Mouse (Mus musculus): ENCODE measurements around the gene Dhrs13. TPM values are rescaled to one million over a fixed set of nuclear protein-coding genes. Genes with fewer than 3 reads are reported as not detected.
A peak's percentile ranks its signal among the peaks of the same experiment; 100 is the strongest.
"Not testable (repeated sequence)": the region's sequence is repeated elsewhere in the genome, so short reads cannot be mapped to it uniquely, and the experiment has no call there.

The Dhrs13 gene
- polyA plus RNA-seq, 1 experiment from 2014 or later, result 12.6 TPM

DNA sequence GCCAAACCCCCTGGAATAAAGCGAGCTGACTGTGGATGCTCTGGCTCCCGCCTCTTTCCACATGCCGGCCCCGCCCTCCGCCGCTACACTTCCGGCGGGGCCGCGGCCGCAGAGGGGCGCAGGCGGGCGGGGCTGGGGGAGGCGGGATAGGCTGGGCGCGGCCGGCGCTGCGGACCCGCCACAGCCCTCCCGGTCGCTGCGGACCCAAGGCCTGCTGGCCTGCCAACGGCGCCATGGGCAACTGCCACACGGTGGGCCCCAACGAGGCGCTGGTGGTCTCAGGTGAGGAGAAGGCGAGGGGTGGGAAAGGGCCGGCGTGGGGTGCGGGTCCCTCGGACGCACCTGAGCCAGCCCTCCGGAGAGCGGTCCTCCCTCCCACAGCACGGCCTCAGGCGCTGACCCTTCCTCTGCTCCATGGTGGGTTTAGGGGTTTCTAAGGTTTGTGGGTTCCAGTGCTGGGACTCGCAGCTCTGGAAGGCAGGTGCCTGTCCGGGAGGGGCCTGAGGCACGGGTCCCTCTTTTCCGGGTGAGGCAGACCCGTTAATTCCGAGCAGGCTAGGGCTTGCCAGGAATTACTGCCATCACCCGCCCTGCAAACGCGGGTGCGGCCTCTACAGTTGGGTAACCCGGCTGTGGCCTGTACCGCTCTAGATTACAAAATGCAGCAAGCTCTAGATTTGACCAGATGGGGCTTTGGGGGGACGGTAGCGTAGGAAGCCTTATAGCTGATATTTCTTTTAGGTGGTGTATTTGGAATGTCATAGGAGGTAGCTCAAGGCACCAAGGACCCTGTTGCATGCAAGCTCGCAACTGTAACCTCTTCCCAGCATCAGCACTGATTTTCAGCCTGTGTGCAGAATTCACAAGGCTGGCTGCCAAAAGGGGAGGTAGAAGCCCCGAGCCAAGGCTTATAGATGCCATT is 6.0 kb downstream of the Dhrs13 start, which contains the start of gene Flot2:
Gene Flot2 (plus strand): TSS at position 101 of the 922 bp plus-strand sequence.
- H3K4me1 ChIP-seq (ENCODE audit: control insufficient read depth, insufficient read depth, low read length), result peaks cover 14% of the 10 kb centered on the region
- H3K4me2 ChIP-seq (ENCODE audit: low read depth, low read length), result peak within 1 kb of the TSS; percentile 68
- H3K36me3 ChIP-seq (ENCODE audit: control insufficient read depth, insufficient read depth), result peaks cover 2% of the 10 kb centered on the region; the same call in 1 of the 2 replicates
- ATAC-seq (replicated peaks; ENCODE audit: extremely low read depth, insufficient read depth, low FRiP score), result peak; percentile 85
- no peaks in the 10 kb centered on the region for H3K27me3 ChIP-seq (ENCODE audit: control insufficient read depth, insufficient read depth, low read length)
- peak within 1 kb of the TSS; percentile 88 for H3K27ac ChIP-seq (ENCODE audit: low read length)
- peak within 1 kb of the TSS; percentile 90 for H3K9ac ChIP-seq (ENCODE audit: low read length)
- 0 out of 2 replicates have a peak, but pooled peaks cover 3% of the 10 kb centered on the region for H3K9me3 ChIP-seq (replicated peaks; ENCODE audit: control insufficient read depth, low read length)
- peak within 1 kb of the TSS; percentile 77 for H3K4me3 ChIP-seq (ENCODE audit: low read length)
- 2% methylated on average over 55 of the region's 55 CpGs for WGBS

- Histone ChIP-seq H3K9me3 (replicated peaks; ENCODE audit: control insufficient read depth, low read length) (0 out of 2 replicates have a peak, but pooled peaks cover 3% of the 10 kb centered on the region), H3K36me3 (ENCODE audit: control insufficient read depth, insufficient read depth) (peaks cover 2% of the 10 kb centered on the region; the same call in 1 of the 2 replicates), H3K27me3 (ENCODE audit: control insufficient read depth, insufficient read depth, low read length) (no peaks in the 10 kb centered on the region), H3K4me3 (ENCODE audit: low read length) (no peak overlapping the region), H3K4me2 (ENCODE audit: low read depth, low read length) (no peak overlapping the region), H3K9ac (ENCODE audit: low read length) (no peak overlapping the region), H3K27ac (ENCODE audit: low read length) (no peak overlapping the region), H3K4me1 (ENCODE audit: control insufficient read depth, insufficient read depth, low read length) (peaks cover 29% of the 10 kb centered on the region)
- no peak for ATAC-seq (replicated peaks; ENCODE audit: extremely low read depth, insufficient read depth, low FRiP score)
- 83% methylated on average over 2 of the region's 2 CpGs for WGBS
Measured at GRCm38 (mm10) chr11:78040878-78041277, 8.8 kb downstream of the Dhrs13 start.

DNA sequence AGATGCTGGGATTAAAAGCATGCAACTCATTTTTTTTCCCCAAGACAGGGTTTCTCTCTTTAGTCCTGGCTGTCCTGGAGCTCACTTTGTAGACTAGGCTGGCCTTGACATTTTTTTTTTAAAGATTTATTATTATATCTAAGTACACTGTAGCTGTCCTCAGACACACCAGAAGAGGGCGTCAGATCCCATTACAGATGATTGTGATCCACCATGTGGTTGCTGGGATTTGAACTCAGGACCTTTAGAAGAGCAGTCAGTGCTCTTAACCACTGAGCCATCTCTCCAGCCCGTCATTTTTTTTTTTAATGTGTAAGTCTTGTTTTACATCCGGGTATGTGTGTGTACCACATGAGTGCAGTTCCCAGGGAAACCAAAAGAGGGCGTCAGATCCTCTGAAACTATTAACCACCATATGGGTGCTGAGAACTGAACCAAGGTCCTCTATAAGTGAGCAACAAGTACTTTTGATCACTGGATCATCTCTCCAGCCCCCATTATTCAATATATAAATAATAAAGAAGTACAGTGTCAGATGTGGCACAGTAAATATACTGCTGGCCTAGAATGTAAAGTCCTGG is 10.3 kb downstream of the Dhrs13 start:
- H3K9ac ChIP-seq (ENCODE audit: low read length); H3K9me3 ChIP-seq (replicated peaks; ENCODE audit: control insufficient read depth, low read length); ATAC-seq (replicated peaks; ENCODE audit: extremely low read depth, insufficient read depth, low FRiP score); H3K4me2 ChIP-seq (ENCODE audit: low read depth, low read length); H3K27me3 ChIP-seq (ENCODE audit: control insufficient read depth, insufficient read depth, low read length); H3K27ac ChIP-seq (ENCODE audit: low read length); H3K36me3 ChIP-seq (ENCODE audit: control insufficient read depth, insufficient read depth); H3K4me3 ChIP-seq (ENCODE audit: low read length): not testable (repeated sequence)
- 84% methylated on average over 4 of the region's 4 CpGs for WGBS
- H3K4me1 ChIP-seq (ENCODE audit: control insufficient read depth, insufficient read depth, low read length), result peaks cover 27% of the 10 kb centered on the region

DNA sequence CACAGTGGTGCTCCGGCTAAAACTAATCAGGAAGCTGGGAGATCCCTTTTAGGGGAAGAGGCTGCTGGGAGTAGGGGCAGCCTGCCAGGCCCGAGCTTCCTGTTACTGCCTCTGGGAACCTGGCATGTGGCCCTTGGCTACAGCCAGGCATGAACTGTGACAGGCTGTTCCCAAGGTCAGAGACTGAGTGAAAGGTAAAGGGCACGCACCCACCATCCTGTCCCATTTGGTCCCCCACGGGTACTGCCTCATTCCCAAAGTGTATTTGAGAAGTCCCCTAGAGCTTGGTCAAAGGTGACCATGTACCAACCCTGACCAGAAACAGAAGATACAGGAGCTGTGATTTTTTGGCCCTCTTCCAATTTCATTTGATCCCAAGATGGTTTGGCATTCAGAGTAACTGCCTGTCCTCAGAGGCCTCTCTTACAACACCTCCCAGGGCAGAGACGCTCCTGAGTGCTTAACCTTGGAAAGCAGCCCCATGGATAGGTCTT is 12.7 kb downstream of the Dhrs13 start:
- no peaks in the 10 kb centered on the region for H3K27me3 ChIP-seq (ENCODE audit: control insufficient read depth, insufficient read depth, low read length)
- ATAC-seq (replicated peaks; ENCODE audit: extremely low read depth, insufficient read depth, low FRiP score), result peak; percentile 96
- H3K27ac ChIP-seq (ENCODE audit: low read length), result peak overlapping the region; percentile 98
- 0 out of 2 replicates have a peak, but pooled peaks cover 3% of the 10 kb centered on the region for H3K9me3 ChIP-seq (replicated peaks; ENCODE audit: control insufficient read depth, low read length)
- H3K9ac ChIP-seq (ENCODE audit: low read length), result peak overlapping the region; percentile 2; the same call in 1 of the 2 replicates
- peaks cover 3% of the 10 kb centered on the region; the same call in 1 of the 2 replicates for H3K36me3 ChIP-seq (ENCODE audit: control insufficient read depth, insufficient read depth)
- no peak overlapping the region for H3K4me3 ChIP-seq (ENCODE audit: low read length)
- peak overlapping the region; percentile 21; the same call in 1 of the 2 replicates for H3K4me2 ChIP-seq (ENCODE audit: low read depth, low read length)
- peaks cover 16% of the 10 kb centered on the region for H3K4me1 ChIP-seq (ENCODE audit: control insufficient read depth, insufficient read depth, low read length)
- WGBS, result 25% methylated on average over 5 of the region's 5 CpGs

DNA sequence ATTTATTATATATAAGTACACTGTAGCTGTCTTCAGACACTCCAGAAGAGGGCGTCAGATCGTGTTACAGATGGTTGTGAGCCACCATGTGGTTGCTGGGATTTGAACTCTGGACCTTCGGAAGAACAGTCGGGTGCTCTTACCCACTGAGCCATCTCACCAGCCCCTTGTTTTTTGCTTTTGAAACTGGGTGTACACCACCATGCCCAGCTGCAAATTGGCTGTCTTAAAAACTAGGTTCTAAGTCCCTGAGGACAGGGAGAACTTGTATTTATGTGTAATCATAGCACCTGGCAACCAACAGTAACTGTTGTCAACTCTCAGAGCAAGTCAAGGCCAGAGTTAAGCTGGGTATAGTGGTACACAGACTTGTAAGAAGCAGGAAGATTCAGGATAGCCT is 16.6 kb downstream of the Dhrs13 start:
- peaks cover 16% of the 10 kb centered on the region for H3K4me1 ChIP-seq (ENCODE audit: control insufficient read depth, insufficient read depth, low read length)
- WGBS, result 91% methylated on average over 4 of the region's 4 CpGs
- H3K9ac ChIP-seq (ENCODE audit: low read length); H3K27ac ChIP-seq (ENCODE audit: low read length); H3K36me3 ChIP-seq (ENCODE audit: control insufficient read depth, insufficient read depth); H3K4me3 ChIP-seq (ENCODE audit: low read length); H3K4me2 ChIP-seq (ENCODE audit: low read depth, low read length); H3K9me3 ChIP-seq (replicated peaks; ENCODE audit: control insufficient read depth, low read length); H3K27me3 ChIP-seq (ENCODE audit: control insufficient read depth, insufficient read depth, low read length); ATAC-seq (replicated peaks; ENCODE audit: extremely low read depth, insufficient read depth, low FRiP score): not testable (repeated sequence)

GRCm38 (mm10) chr11:78053078-78053477 is 21.0 kb downstream of the Dhrs13 start:
- ATAC-seq (replicated peaks; ENCODE audit: extremely low read depth, insufficient read depth, low FRiP score), result no peak
- no peak overlapping the region for H3K4me2 ChIP-seq (ENCODE audit: low read depth, low read length)
- H3K4me3 ChIP-seq (ENCODE audit: low read length), result no peak overlapping the region
- H3K9me3 ChIP-seq (replicated peaks; ENCODE audit: control insufficient read depth, low read length), result no peaks in the 10 kb centered on the region
- H3K9ac ChIP-seq (ENCODE audit: low read length), result no peak overlapping the region
- H3K36me3 ChIP-seq (ENCODE audit: control insufficient read depth, insufficient read depth), result peaks cover 13% of the 10 kb centered on the region
- no peak overlapping the region for H3K27ac ChIP-seq (ENCODE audit: low read length)
- H3K27me3 ChIP-seq (ENCODE audit: control insufficient read depth, insufficient read depth, low read length), result no peaks in the 10 kb centered on the region
- 86% methylated on average over 8 of the region's 8 CpGs for WGBS
- H3K4me1 ChIP-seq (ENCODE audit: control insufficient read depth, insufficient read depth, low read length), result no peaks in the 10 kb centered on the region

GRCm38 (mm10) chr11:78056946-78057345 is 24.9 kb downstream of the Dhrs13 start:
- no peaks in the 10 kb centered on the region for H3K27me3 ChIP-seq (ENCODE audit: control insufficient read depth, insufficient read depth, low read length)
- H3K9ac ChIP-seq (ENCODE audit: low read length), result no peak overlapping the region
- H3K27ac ChIP-seq (ENCODE audit: low read length), result no peak overlapping the region
- H3K9me3 ChIP-seq (replicated peaks; ENCODE audit: control insufficient read depth, low read length), result no peaks in the 10 kb centered on the region
- no peak overlapping the region for H3K4me3 ChIP-seq (ENCODE audit: low read length)
- ATAC-seq (replicated peaks; ENCODE audit: extremely low read depth, insufficient read depth, low FRiP score), result no peak
- 83% methylated on average over 8 of the region's 8 CpGs for WGBS
- no peak overlapping the region for H3K4me2 ChIP-seq (ENCODE audit: low read depth, low read length)
- H3K36me3 ChIP-seq (ENCODE audit: control insufficient read depth, insufficient read depth), result peaks cover 16% of the 10 kb centered on the region
- peaks cover 2% of the 10 kb centered on the region; the same call in 1 of the 2 replicates for H3K4me1 ChIP-seq (ENCODE audit: control insufficient read depth, insufficient read depth, low read length)

DNA sequence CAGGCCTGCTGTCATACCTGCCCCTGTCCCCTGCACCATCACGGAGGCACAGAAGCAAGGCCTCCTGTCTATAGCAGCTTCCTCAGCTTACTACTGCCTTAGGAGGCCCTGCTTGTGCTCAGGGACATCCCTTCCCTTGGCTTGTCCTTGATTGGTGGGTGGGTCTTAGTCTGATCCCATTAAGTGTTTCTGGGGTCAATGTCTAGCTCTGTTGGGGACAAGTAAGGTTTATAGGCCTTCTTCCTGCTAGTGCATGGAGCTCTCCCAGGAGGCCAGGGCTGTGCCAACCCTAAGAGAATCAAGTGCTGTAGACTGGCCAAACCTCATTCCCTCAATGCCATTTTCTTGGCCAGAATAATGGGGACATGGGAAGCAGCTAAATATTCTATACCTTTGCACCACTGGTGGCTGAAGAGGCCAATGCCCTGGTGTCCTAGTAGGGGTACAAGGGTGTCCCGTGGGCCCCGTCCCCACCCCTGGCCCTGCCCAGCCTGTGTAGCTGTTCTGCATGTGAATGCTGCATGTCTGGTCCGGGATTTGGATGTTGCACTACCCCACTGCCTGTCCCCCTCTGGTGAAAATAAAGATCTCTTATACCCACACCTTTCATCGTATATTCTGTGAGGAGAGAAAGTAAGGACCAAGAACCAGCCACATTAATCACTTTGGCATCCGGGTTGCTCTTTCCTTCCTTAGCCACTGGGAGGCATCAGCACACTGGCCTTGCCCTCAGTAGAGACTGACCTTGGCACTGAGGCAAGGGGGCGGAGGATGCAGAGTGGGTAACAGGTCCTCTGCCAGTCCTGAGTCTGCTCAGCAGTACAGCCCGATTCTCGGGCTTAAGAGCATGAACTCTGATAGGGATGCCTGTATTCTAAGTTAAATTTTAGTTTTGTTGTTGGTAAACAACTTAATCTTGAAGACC is 28.0 kb downstream of the Dhrs13 start:
- H3K27me3 ChIP-seq (ENCODE audit: control insufficient read depth, insufficient read depth, low read length), result no peaks in the 10 kb centered on the region
- H3K4me1 ChIP-seq (ENCODE audit: control insufficient read depth, insufficient read depth, low read length), result peaks cover 2% of the 10 kb centered on the region; the same call in 1 of the 2 replicates
- ATAC-seq (replicated peaks; ENCODE audit: extremely low read depth, insufficient read depth, low FRiP score), result peak; percentile 91
- 41% methylated on average over 9 of the region's 9 CpGs for WGBS
- peaks cover 13% of the 10 kb centered on the region for H3K36me3 ChIP-seq (ENCODE audit: control insufficient read depth, insufficient read depth)
- H3K4me2 ChIP-seq (ENCODE audit: low read depth, low read length), result no peak overlapping the region
- no peak overlapping the region for H3K27ac ChIP-seq (ENCODE audit: low read length)
- H3K4me3 ChIP-seq (ENCODE audit: low read length), result no peak overlapping the region
- H3K9me3 ChIP-seq (replicated peaks; ENCODE audit: control insufficient read depth, low read length), result no peaks in the 10 kb centered on the region
- H3K9ac ChIP-seq (ENCODE audit: low read length), result no peak overlapping the region

All from heart, embryonic 16.5 days (tissue).